Mouse (Mus musculus): ENCODE data around the gene Lix1l.

The Lix1l gene

DNA sequence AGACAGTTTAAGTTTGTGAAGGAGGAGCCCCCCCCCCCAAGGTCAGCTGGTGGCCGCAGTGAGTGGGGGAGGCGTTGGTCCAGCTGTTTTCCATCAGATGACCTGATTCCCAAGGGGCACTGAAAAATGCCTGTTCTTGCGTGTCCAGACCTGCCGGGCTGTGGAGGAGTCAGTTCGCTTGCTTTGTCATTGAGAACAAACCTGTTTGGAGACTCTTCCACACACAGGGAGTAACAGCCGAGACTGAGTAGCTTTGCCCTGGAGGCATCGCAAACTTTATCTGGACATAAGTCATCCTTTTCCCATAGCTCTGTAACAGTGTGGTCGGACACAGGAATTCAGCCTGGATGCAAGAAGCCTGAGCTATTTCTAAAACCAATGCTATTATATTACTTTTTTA, 73.5 kb downstream of the Lix1l start:
- DNase-seq (ENCODE audit: low spot score in 2 of 2): no peak

DNA sequence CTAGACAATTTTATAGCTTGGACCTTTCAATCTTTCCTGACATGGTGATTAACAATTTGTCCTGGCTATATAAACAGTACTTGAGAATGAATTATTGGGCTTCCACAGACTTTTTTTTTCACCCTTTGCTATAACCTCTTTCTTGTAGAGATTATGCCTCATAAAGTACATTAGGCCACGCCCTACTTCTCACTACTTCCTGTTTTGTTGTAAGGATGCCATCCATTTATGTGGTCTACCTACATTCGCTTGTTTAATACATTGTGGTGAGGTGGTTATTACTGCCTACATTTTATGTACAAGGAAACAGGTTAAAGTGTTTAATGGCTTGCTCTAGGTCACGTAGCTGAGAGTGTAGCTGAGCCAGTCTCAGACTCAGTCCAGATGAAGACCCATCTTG, 74.2 kb downstream of the Lix1l start:
- DNase-seq (ENCODE audit: low spot score in 2 of 2): no peak

DNA sequence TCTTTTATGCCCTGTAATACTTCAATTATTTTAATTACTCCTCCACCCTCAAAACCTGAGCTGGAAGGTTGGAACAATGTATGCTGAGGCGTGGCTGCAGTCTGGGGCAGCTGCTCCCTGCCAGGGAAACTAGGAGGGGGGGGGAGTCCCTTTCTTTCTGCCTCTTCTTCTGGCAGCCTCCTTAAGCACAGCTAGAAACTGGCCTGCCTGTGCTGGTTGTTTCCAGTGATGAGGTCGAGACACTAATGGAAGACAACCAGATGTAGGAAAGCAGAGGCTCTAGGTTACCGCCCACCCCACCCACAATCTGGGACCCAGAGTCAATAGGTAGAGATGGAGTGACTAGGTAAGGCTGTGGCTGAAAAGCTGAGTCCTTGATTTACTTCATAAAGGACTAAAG, 74.7 kb downstream of the Lix1l start:
- DNase-seq (ENCODE audit: low spot score in 2 of 2): no peak
